Mouse (Mus musculus) CD4-positive helper T cell, adult 2 months (primary cell): ENCODE measurements at regions not wholly inside any gene's neighbourhood (a gene's known extent, or its start where the extent isn't known, plus 50 kb on each side); places are given as distances from the start of the nearest gene placed in this dataset.

Experiments used
- DNase-seq: peaks from one replicate; pipeline ENCODE4 v3.0.0-alpha.2; 2012; ENCODE audit warnings: low read depth, missing footprints, low spot score

DNA sequence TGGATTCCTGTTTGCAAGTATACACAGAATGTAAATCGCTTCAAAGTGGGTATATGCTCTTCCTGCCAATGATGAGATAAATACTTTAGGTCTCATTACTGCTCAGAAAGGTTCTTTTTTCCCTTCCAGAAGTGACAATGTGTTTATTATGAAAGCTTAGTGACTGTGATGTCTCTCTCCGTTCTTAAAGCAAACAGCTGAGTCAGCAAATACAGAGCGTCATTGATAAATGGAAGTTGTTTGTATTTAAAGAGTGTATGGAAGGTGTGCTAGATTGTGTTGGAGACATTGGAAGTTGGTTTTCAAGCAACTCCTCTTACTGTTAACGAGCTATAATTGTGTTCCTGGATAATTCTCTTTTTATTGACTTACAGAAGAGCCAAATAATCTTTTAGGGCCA lies 408.0 kb downstream of the Prr30 start:
- DNase-seq: no peak

DNA sequence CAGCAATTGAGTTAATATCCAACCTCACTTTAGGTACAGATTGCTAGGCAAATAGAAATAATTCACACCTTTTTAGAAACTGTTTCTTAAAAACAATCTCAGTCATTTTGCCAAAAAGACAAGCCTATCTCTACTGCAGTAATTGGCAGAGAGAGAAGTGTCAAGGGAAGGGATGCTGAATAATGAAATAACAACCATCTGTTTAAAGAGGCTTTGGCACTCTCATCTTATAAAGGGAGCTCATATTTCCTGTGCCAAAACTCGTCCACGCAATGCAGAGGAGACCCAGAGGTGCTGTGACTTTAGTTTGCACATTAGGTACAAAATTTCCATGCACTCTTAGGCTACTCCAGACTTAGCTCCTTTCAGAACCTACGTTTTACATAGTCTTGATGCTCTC lies 418.2 kb downstream of the Prr30 start:
- DNase-seq: no peak

DNA sequence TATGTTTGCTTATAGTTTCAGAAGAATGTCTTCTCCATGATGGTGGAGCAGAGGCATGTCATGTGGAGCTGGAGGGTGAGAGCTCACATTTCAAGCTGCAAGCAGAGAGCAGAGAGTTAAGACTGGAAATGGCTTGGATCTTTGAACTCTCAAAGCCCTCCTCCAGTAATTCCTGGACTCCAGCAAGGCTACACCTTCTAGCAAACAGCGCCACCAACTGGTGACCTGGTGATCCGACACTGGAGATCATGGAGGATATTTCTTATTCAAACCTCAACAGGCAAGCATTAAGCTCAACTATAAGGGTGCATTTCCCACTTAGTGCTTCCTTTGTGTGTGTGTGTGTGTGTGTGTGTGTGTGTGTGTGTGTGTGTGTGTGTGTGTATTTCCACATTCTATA lies 446.2 kb downstream of the Prr30 start:
- DNase-seq: no peak

DNA sequence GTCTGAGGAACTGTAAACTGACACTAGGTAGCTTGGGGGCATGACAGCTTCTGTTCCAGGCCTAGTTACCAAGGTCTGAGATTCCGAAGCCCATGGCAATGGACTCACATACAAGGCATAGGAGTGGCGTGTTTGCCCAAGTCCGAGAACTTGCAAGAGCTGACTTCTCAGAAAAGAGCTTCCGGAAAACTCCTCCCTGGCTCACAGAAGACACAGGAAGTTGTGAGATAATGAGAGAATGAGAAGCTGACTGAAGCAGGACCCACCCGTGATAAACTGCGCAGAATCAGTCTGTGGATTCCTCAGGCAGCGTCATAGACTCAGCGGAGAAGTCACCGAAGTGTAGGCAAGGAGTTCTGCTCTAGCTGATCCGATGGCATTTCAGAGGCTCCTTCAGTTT lies 447.4 kb downstream of the Prr30 start:
- DNase-seq: no peak

DNA sequence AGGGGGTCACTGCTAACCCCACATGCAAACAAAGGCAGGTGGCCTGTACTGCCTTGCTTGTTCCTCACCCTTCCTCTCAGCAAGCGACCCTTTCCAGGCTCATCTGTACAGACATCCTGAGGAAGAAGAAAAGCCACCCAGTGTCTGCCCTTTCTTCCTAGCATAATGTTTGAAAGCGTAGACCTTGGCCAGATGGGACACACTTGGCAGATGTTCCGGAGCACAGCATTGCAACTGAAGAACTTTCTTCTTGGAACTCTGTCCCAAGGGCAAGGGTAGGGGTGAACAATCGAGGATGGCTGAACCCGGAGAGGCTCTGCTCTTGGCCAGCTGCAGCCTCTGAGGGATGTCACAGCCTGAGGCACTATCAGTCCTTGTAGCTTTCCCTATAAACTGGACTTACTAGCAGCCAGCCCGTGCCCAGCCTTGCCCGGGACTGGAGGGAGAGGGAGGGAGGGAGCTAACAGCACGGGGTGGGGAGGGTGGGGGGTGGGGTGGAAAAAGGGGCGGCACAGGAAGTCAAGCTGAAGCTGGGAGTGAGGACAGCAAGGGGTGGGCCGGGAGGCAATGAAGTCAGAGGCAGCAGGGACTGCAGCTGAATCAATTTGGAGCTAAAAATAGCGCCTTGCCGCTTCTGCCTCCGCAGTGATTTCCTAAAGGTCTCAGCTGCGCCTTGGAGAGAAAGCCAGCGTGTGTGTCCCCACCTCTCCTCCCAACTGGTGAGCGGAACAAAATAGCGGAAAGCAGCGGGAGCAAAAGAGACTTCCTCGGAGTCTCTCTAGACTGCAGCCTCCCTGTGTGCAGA lies 450.2 kb downstream of the Prr30 start:
- no peak for DNase-seq

DNA sequence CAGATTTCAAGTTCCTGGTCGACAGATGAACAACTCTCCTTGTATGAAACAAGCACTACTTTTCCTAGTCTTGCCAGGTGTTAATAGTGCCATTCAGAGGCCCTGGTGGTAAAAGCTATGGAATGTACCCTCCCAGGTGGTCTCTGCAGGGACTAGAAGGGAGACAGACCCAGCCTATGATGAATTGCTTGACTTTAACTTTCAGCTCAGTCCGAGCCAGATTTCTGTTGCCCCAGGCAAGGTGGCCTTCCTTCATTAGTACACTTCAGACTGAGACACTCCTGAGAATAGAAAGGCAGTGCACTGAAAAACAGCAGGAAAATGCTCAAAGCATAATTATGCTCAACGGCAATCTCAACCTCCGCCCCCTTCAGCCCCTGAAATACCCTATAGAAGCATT lies 450.8 kb upstream of the Klf12 start:
- DNase-seq: no peak

DNA sequence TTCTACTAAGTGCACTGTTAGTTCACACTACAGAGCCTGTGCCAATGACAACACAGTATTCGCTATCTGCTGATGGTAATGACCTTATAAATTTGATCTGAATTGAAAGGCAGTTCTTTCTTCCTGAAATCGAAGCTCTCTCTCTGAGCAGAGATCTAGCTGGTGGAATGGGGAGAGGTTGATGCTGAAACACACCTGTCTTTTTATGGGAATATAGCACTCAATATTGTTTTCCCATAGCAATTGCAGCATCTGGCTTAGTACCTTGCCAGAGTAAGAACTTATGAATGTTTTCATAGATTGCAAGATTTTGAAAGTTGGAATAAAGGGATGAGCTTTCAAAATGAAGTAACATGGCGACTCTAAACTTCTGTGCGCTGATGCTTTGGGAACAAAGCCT lies 444.0 kb upstream of the Klf12 start:
- no peak for DNase-seq

DNA sequence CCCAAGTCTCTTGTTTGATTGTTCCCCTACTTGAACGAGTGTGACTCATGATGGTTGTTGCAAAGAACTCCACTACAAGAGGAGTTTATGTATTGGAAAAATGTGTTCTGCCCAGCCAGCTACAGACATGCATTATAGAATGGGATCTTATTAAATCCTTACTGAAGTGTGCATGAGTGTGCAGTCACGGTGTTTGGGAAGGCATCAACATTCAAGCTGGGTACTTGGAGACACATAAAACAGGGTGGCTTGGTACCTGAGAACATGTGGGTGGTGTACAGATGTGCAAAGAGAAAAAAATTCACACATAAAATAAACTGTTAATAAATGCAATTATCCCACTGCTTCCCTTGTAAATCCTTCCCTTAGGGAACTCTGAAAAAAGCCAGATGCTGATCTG lies 443.2 kb upstream of the Klf12 start:
- no peak for DNase-seq

DNA sequence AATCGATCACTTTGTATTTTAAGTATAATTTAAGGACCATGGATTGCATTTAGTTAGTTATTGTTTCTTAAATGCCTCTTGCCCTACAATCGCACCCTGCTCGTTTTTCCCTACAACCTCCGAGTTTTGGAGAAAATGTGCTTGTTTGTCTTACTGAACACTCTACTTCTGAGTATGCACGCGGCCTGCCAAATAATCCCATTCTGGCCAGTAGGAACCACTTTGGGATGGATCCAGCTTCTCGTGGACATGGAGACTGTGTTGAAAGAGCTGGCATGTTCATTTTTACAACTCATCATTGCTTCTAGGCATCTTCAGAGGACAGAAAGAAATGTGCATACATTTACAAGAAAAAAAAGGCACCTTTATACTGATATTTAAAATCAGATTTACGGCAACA lies 440.5 kb upstream of the Klf12 start:
- no peak for DNase-seq

DNA sequence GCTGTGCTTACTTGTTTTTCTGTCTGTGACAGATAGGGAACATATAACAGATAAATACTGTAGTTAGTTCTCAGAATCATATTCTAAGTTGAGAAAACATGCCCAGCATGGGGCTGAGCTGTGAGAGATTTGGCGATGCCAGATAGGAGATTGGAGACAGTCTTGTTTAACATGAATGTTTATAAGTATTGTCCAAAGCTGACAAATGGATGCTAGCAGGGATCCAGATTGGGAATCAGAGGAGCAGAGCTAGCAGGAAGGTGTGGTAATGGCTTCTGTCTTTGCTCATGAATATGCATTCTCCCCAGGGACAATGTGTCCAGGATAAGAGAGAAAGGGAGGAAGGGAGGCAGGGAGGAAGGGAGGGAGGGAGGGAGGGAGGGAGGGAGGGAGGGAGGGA lies 436.2 kb upstream of the Klf12 start:
- no peak for DNase-seq

DNA sequence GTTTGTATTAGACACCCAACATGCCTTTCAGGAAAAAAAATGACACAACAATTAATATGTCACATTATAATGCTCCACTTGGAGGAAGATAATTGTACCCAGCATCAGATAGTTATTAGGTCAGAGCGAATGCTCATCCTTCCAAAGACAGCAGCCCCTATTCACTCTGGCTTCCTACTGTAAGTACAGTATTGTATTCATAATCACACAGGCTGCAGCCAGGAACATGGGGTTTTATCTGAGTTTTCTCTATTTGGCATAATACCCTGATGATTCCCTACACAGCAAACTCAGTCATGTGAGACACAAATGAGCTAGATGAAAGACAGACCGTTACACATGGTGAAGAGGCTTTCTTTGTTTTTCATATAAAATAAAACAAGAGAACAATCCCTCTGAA lies 430.5 kb upstream of the Klf12 start:
- DNase-seq: no peak

DNA sequence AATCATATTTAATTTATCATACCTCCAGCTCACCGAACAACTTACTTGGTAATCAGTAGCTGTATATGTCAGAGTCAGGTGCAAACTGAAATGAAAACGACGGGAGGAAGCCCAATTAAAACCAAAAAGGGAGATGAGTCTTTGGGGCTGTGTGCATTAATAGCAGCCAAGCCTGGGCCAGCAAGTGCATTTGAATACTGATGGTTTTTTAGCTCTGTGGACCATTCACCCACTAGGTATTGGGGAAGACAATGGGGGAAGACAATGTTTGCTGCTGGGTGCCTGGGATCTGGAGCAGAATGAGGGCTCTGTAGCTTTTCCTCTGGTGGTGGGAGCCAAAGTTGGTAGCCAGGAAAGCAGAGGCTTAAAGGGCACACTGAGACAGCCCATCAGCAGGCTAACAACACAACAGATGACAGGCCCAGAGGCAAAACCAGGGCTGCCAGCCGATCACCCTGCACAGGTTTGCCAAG lies 429.6 kb upstream of the Klf12 start:
- DNase-seq: no peak

DNA sequence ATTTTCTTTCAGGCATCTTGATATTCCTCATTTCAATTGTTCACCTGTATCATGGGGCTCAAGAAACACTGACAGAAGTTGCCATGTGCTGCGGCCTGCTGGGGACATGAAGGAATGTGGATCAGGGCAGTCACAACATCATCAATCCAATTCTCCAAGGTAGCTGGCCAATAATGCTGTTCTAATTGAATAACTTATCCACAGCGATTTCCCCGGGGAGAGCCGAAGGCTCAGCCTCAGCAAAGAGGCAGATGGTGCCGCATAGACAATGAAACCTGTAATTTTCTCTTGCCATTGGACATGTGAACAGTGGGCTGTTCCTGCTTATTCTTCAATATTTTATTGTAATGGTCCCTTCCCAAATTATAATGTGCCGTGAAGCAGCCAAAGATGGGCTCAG lies 429.1 kb upstream of the Klf12 start:
- no peak for DNase-seq

DNA sequence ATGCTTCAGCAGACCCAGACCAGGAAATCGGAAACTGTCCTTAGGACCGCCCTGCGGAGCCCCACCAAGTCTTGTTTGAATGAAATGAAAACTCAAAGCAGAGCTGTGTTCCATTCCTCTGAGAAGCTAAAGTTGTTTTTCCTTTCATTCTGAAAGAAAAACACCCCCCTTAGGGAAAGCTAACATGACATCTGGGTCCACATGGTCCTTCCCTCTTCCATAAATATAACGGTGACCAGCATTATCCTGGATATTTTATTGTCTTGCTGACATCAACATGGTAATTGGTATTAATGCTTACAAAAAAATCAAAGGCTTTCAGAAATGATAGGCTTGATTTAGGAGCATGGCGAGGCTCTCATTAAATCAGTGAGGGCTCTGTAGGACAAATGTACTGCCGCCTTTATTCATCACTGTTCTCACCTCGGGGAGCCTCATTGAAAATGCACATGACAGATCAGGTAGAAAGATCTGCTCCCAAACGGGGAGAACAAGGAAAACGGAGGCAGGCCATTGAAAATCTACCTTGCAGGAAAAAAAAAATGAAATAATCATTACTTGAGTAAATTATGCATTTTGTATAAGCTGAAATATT lies 381.0 kb upstream of the Klf12 start:
- DNase-seq: no peak

DNA sequence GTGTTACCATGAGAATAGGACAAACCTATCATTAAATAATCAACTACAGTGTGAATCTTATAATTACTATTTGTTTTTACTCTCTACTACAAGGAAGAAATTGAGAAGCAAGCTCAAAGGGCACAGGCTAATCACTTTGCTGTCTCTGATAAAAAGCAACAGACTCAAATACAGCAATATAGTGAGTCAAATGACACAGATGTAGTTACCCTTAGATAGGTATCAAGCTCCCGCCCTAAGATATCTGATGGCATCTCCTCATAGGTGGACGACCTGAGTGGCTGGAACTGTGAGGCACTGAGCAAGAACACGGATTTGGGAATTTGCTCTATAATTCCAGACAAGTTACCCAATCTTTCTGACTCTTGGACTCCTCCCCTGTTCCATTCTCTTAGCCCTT lies 379.7 kb upstream of the Klf12 start:
- no peak for DNase-seq

DNA sequence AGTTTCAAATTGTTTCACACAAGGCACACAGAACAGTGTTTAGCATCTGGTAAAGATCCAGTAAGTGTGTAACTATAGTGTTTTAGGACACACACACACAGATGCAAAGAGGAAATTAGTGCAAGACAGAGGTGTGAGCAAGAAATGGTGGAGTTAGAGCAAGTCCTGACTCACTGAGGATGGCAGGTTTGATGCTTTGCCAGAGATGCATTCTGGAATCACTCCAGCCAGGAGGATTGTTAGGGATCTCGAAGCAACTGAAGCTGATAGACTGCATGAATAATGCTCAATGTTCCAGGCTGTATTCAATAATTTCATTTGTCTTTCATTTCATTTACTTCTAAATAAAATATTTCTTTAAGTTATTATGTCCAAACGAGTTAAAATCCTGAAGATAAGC lies 357.6 kb upstream of the Klf12 start:
- DNase-seq: no peak

DNA sequence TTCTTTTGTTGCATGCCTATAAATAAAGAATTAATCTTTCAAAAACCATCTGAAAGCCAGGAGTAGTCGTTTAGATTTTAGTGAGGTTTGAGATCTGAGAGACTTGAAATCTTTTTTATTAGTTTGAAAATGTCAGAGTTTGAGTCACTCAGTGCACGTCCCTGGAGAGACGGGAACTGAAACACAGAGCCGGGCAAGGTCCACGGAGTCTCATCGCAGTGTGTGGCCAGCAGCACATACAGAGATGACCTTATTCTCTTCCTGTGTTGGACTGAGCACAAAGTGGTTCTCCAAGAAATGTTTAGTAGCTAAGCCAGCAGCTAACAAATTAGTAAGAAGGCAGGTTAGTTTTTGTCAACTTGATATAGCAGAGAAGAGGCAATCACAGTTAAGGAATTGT lies 350.0 kb upstream of the Klf12 start:
- no peak for DNase-seq

DNA sequence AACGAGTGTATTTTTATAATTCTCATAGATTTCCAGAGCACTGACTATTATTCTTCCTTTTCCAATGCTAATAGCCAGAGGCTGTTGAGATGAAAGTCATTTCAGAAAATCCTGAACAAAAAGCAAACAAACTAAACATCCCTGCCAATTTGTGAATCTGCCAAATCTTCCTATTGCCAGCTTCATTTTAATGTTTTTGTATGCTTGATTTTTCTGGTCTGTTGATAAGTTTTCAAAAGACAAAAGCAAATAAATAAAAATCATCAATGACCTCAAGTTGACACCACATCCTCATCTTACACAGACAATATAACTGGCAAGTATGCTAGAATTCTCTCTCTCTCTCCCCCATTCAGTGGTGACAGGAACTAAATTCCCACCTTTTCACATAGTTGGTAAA lies 347.2 kb upstream of the Klf12 start:
- no peak for DNase-seq

DNA sequence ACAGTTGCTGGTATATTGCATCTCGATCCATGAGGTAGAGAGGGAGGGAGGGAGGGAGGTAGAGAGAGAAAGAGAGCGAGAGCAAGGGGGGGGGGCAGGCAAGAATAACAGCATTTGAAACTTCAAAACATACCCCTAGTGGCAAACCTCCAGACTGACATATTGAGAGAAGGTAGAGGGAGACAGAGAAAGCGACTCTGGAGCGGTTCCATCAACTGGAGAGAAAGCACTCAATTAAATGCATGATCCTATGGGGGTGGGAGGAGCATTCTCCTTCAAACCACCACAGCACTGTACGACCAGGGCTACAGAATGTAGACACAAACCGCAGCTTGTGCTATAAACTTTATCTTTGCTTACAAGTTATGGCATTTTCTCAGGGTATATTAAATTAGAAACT lies 345.7 kb upstream of the Klf12 start:
- DNase-seq: no peak

DNA sequence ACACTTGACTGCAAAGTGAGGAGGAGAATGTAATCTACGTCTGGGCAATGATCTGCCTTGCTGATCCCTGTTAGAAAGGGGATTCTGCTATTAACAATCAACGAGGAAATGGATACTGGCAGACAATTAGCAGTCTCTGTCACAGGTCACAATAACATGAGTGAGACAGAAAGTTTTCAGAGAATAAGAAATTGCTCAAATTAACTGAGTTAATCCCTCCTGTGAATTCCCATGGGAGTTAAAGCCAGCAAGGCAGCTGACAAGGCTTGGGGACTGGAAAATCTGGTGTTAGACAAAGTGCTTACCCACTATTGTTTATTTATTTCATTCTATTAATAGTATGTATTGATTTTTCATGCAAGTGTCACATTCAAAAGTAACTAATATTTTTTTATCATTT lies 343.0 kb upstream of the Klf12 start:
- DNase-seq: no peak

DNA sequence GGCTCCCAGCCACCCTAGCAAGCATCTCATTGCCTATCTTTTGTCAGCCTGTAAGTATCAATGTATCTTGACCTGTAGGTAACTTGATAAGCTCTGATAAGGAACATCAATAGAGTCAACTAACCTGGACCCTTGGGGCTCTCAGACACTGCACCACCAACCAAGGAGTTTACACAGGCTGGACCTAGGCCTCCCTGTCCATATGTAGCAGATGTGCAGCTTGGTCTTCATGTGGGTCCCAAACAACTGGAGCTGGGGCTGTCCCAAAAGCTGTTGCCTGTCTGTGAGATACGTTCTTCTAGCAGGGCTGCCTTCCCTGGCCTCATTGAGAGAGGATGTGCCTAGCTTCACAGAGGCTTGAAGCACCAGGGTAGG lies 335.2 kb upstream of the Klf12 start:
- no peak for DNase-seq

DNA sequence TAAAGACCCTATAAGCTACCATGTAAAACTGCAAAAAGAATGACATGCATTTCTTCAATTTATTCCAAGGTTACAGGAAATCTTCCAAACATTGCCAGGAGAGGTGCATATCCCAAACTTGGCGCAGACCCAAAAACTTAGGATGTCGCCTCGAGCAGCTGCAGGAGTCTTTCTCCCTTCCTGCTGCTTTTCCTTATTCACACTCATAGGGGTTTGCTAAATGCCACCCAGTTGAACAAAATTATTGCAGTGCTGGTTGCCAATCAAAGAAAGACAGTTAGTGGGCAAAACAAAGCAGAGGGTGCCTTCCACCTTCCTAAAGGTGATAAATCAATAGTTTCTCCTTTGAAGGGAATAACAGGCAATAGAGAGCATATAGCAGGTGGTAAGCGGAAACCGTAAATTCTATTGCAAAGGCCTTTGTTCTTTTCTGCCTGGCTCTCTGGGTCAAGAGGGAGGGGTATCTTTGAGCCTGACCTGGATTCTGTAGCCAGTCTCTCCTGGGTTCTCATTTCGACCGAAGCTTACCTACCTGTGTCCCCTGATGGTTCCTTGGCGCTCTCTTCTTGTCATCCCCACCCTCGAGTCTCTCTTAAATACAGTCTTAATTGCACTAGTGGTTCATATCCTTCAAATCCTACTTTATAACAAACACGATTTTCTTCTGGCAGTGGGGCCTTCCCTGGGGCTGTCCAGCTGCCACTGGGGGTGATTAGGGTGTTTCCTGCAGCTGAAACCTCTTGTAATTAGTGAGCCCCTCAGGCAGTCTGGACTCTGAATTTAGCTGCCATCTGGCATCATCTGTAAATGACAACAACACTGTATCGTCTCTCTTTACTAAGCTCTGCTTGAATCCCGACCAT lies 334.5 kb upstream of the Klf12 start:
- DNase-seq: no peak
